7 mouse cellular contexts compared by ENCODE assay signal in the genomic region with DNA sequence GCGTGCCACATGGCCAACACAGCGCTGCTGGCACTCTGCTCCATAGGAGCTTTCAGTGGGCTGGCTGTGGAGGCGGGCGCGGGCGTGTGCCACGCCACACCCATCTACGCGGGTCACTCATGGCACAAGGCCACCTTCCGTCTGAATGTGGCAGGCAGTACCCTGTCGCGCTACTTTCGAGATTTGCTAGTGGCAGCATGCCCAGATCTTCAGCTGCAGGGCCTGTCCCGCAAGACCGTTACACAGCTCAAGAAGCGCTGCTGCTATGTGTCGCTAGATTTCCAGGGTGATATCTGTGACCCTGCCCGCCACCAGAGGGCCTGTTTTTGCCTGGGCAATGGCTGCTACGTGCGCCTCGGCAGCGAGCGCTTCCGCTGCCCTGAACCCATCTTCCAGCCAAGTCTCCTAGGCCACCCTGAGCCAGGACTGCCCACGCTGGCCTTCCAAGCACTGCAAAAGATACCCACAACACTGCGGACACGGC. TPM values are rescaled to one million over a fixed set of nuclear protein-coding genes. Genes with fewer than 3 reads are reported as not detected.
DNase-seq lines count a peak whose midpoint lies in the region; ATAC-seq and TF ChIP-seq lines count a peak whose summit lies in the region.

No protein-coding gene starts in this region.

- 27% methylated on average over 27 of the region's 27 CpGs for WGBS in intestine, embryonic 14.5 days
- WGBS in limb, embryonic 13.5 days: 23% methylated on average over 27 of the region's 27 CpGs
- 26% methylated on average over 27 of the region's 27 CpGs for WGBS in midbrain, embryonic 15.5 days
- 23% methylated on average over 27 of the region's 27 CpGs for WGBS in spleen, adult 2 months

- no peaks in the 10 kb centered on the region for H3K36me3 ChIP-seq in intestine, embryonic 14.5 days (ENCODE audit: control insufficient read depth, insufficient read depth, low read length)
- H3K36me3 ChIP-seq in limb, embryonic 13.5 days: no peaks in the 10 kb centered on the region
- no peaks in the 10 kb centered on the region for H3K36me3 ChIP-seq in midbrain, embryonic 15.5 days (replicated peaks)
- no peaks in the 10 kb centered on the region for H3K36me3 ChIP-seq in spleen, adult 2 months (ENCODE audit: control insufficient read depth, insufficient read depth, low read length)

- no peak for TF ChIP-seq POLR2A in spleen, adult 2 months (IDR thresholded peaks at IDR 0.05; ENCODE audit: low read depth, low read length)

- peaks cover 36% of the 10 kb centered on the region for H3K27me3 ChIP-seq in intestine, embryonic 14.5 days (replicated peaks; ENCODE audit: control insufficient read depth, insufficient read depth, low read length)
- peaks cover 39% of the 10 kb centered on the region for H3K27me3 ChIP-seq in limb, embryonic 13.5 days
- H3K27me3 ChIP-seq in midbrain, embryonic 15.5 days (replicated peaks): peaks cover 14% of the 10 kb centered on the region; the same call in 1 of the 2 replicates
- no peaks in the 10 kb centered on the region for H3K27me3 ChIP-seq in spleen, adult 2 months (ENCODE audit: control insufficient read depth, insufficient read depth, low read length)

- H3K4me1 ChIP-seq in intestine, embryonic 14.5 days (replicated peaks; ENCODE audit: control insufficient read depth, insufficient read depth, low read length): peaks cover 19% of the 10 kb centered on the region
- H3K4me1 ChIP-seq in limb, embryonic 13.5 days: peaks cover 32% of the 10 kb centered on the region
- peaks cover 32% of the 10 kb centered on the region for H3K4me1 ChIP-seq in midbrain, embryonic 15.5 days
- peaks cover 14% of the 10 kb centered on the region; the same call in 1 of the 2 replicates for H3K4me1 ChIP-seq in spleen, adult 2 months (ENCODE audit: control insufficient read depth, insufficient read depth, insufficient read length)

- H3K27ac ChIP-seq in intestine, embryonic 14.5 days (ENCODE audit: low read depth): no peak overlapping the region
- H3K27ac ChIP-seq in limb, embryonic 13.5 days: no peak overlapping the region
- no peak overlapping the region; the same call in 1 of the 2 replicates for H3K27ac ChIP-seq in midbrain, embryonic 15.5 days
- no peak overlapping the region for H3K27ac ChIP-seq in spleen, adult 2 months (ENCODE audit: insufficient read depth, low read length)

- H3K4me2 ChIP-seq in intestine, embryonic 14.5 days (ENCODE audit: low read length): peak overlapping the region; percentile 32
- H3K4me2 ChIP-seq in limb, embryonic 13.5 days (replicated peaks): peak overlapping the region; percentile 55
- H3K4me2 ChIP-seq in midbrain, embryonic 15.5 days: peak overlapping the region; percentile 33

- TF ChIP-seq CTCF in spleen, adult 2 months (IDR thresholded peaks at IDR 0.05; ENCODE audit: extremely low read depth, insufficient read depth, insufficient read length, insufficient replicate concordance): peak; percentile 65; the same call in 1 of the 2 replicates

- H3K4me3 ChIP-seq in intestine, embryonic 14.5 days (ENCODE audit: low read depth, low read length): no peak overlapping the region
- H3K4me3 ChIP-seq in limb, embryonic 13.5 days: peak overlapping the region; percentile 19
- H3K4me3 ChIP-seq in midbrain, embryonic 15.5 days: no peak overlapping the region
- peak overlapping the region; percentile 40; the same call in 1 of the 2 replicates for H3K4me3 ChIP-seq in spleen, adult 2 months (ENCODE audit: extremely low read depth, insufficient read depth, insufficient read length)

- ATAC-seq in intestine, embryonic 14.5 days (replicated peaks; ENCODE audit: low FRiP score, low TSS enrichment, low read depth): no peak; the same call in 1 of the 2 replicates
- ATAC-seq in limb, embryonic 13.5 days (ENCODE audit: low FRiP score, low read depth): peak; percentile 21
- ATAC-seq in midbrain, embryonic 15.5 days (replicated peaks): peak; percentile 47

- DNase-seq in adrenal gland, postnatal 10 days: peak; percentile 87
- DNase-seq in embryo, embryonic 11 days: peak; percentile 75
- DNase-seq in gastrocnemius, postnatal 36 days: peak; percentile 71 to 72
- DNase-seq in intestine, embryonic 14.5 days (ENCODE audit: low spot score): peak; percentile 65
- peak; percentile 40 to 67 for DNase-seq in spleen, adult 2 months (ENCODE audit: low read depth in 1 of 2, low spot score in 2 of 2)

- no peak overlapping the region for H3K9ac ChIP-seq in intestine, embryonic 14.5 days (ENCODE audit: low read length)
- H3K9ac ChIP-seq in limb, embryonic 13.5 days: peak overlapping the region; percentile 36
- no peak overlapping the region for H3K9ac ChIP-seq in midbrain, embryonic 15.5 days

- no peaks in the 10 kb centered on the region for H3K9me3 ChIP-seq in intestine, embryonic 14.5 days (ENCODE audit: control insufficient read depth, low read length)
- H3K9me3 ChIP-seq in limb, embryonic 13.5 days: no peaks in the 10 kb centered on the region
- H3K9me3 ChIP-seq in midbrain, embryonic 15.5 days: no peaks in the 10 kb centered on the region

- intact Hi-C loops in gastrocnemius, postnatal 36 days (cut with DNase I): loop anchor here (5.0 kb wide), 1 partner anchor 50 kb away; a partner anchor contains a TSS

RNA-seq across cellular contexts. Expression of a gene that starts 0.9 kb away (rescaled TPM):
- total RNA-seq in adrenal gland, postnatal 10 days (2021): not detected
- not detected for total RNA-seq in gastrocnemius, postnatal 36 days (2021)
- polyA plus RNA-seq in intestine, embryonic 14.5 days (2014; fragmentation: Nextera tagmentation; extraction: Ambion mirVana): 0.23 and 0.27 TPM in 2 replicates
- 0.33 and 0.47 TPM in 2 replicates for polyA plus RNA-seq in limb, embryonic 13.5 days (2015; fragmentation: Nextera tagmentation; extraction: Ambion mirVana)
- 0.36 and 0.60 TPM in 2 replicates for polyA plus RNA-seq in midbrain, embryonic 15.5 days (2015; fragmentation: Nextera tagmentation; extraction: Ambion mirVana)
- polyA plus RNA-seq in spleen, adult 2 months (2012; rRNA removed): 0.09 and 0.12 TPM in 2 replicates

RNA-seq across cellular contexts. Expression of a gene that starts 5.6 kb away (rescaled TPM):
- under 1 TPM; 0.61 to 0.81 TPM for total RNA-seq in adrenal gland, postnatal 10 days (2021)
- not detected for total RNA-seq in gastrocnemius, postnatal 36 days (2021)
- 0.55 and 0.73 TPM in 2 replicates for polyA plus RNA-seq in intestine, embryonic 14.5 days (2014; fragmentation: Nextera tagmentation; extraction: Ambion mirVana)
- 0.88 and 1.1 TPM in 2 replicates for polyA plus RNA-seq in limb, embryonic 13.5 days (2015; fragmentation: Nextera tagmentation; extraction: Ambion mirVana)
- polyA plus RNA-seq in midbrain, embryonic 15.5 days (2015; fragmentation: Nextera tagmentation; extraction: Ambion mirVana): 1.8 and 2.1 TPM in 2 replicates
- 2.9 and 3.3 TPM in 2 replicates for polyA plus RNA-seq in spleen, adult 2 months (2012; rRNA removed)

RNA-seq across cellular contexts. Expression of a gene that starts 6.2 kb away (rescaled TPM):
- 1 to 10 TPM; 2.0 to 2.7 TPM for total RNA-seq in adrenal gland, postnatal 10 days (2021)
- total RNA-seq in gastrocnemius, postnatal 36 days (2021): under 1 TPM; 0.27 to 0.28 TPM
- polyA plus RNA-seq in intestine, embryonic 14.5 days (2014; fragmentation: Nextera tagmentation; extraction: Ambion mirVana): 0.81 and 1.4 TPM in 2 replicates
- 3.7 and 3.9 TPM in 2 replicates for polyA plus RNA-seq in limb, embryonic 13.5 days (2015; fragmentation: Nextera tagmentation; extraction: Ambion mirVana)
- polyA plus RNA-seq in midbrain, embryonic 15.5 days (2015; fragmentation: Nextera tagmentation; extraction: Ambion mirVana): 15.4 and 18.0 TPM in 2 replicates
- polyA plus RNA-seq in spleen, adult 2 months (2012; rRNA removed): 0.63 and 1.1 TPM in 2 replicates

RNA-seq across cellular contexts. Expression of a gene that starts 17.2 kb away (rescaled TPM):
- 10 to 100 TPM; 12.8 to 14.1 TPM for total RNA-seq in adrenal gland, postnatal 10 days (2021)
- total RNA-seq in gastrocnemius, postnatal 36 days (2021): under 1 TPM; 0.48 to 0.69 TPM
- polyA plus RNA-seq in intestine, embryonic 14.5 days (2014; fragmentation: Nextera tagmentation; extraction: Ambion mirVana): 10.7 and 10.8 TPM in 2 replicates
- 20.1 and 20.8 TPM in 2 replicates for polyA plus RNA-seq in limb, embryonic 13.5 days (2015; fragmentation: Nextera tagmentation; extraction: Ambion mirVana)
- polyA plus RNA-seq in midbrain, embryonic 15.5 days (2015; fragmentation: Nextera tagmentation; extraction: Ambion mirVana): 5.4 and 7.1 TPM in 2 replicates
- polyA plus RNA-seq in spleen, adult 2 months (2012; rRNA removed): 11.0 and 21.5 TPM in 2 replicates

RNA-seq across cellular contexts. Expression of a gene that starts 51.0 kb away (rescaled TPM):
- total RNA-seq in adrenal gland, postnatal 10 days (2021): 10 to 100 TPM; 45.5 to 53.0 TPM
- total RNA-seq in gastrocnemius, postnatal 36 days (2021): 10 to 100 TPM; 10.8 to 11.8 TPM
- 25.9 and 26.4 TPM in 2 replicates for polyA plus RNA-seq in intestine, embryonic 14.5 days (2014; fragmentation: Nextera tagmentation; extraction: Ambion mirVana)
- polyA plus RNA-seq in limb, embryonic 13.5 days (2015; fragmentation: Nextera tagmentation; extraction: Ambion mirVana): 18.8 and 21.6 TPM in 2 replicates
- polyA plus RNA-seq in midbrain, embryonic 15.5 days (2015; fragmentation: Nextera tagmentation; extraction: Ambion mirVana): 15.7 and 15.9 TPM in 2 replicates
- 14.6 and 20.3 TPM in 2 replicates for polyA plus RNA-seq in spleen, adult 2 months (2012; rRNA removed)

Comparison
In these comparisons a context has a peak if more than half of its experiments do, and no peak if none do; other contexts are left out.
1. H3K4me3 ChIP-seq: peak in limb, embryonic 13.5 days (single experiment) and spleen, adult 2 months (single experiment); none in intestine, embryonic 14.5 days (single experiment) and midbrain, embryonic 15.5 days (single experiment).
2. Peak in every context shown above with its lines, with median percentiles within 50 percentile points of each other: DNase-seq and H3K4me2 ChIP-seq.